Mouse (Mus musculus) megakaryocyte, embryonic 14.5 days (primary cell): Measurements from ENCODE around the gene Slc38a1.

Experiments used
- FLI1 ChIP-seq: IDR thresholded peaks from 2 replicates; pipeline ENCODE4 v1.6.1; 2012; ENCODE audit warnings: low read length, inconsistent platforms, mixed read lengths
- GATA1 ChIP-seq: IDR thresholded peaks from 3 replicates; pipeline ENCODE4 v1.6.1; 2012; ENCODE audit warnings: mixed read lengths, low read length, inconsistent platforms, borderline replicate concordance

- TF ChIP-seq GATA1 (no peak), FLI1 (no peak)
Observed at GRCm38 (mm10) chr15:96641111-96641820, 1.4 kb downstream of the Slc38a1 start.
